Mouse (Mus musculus) thymus, adult 18-20 months (tissue): ENCODE results near the gene Esp1.
"Not testable (repeated sequence)": the region's sequence is repeated elsewhere in the genome, so short reads cannot be mapped to it uniquely, and the experiment has no call there.

Experiments
- DNase-seq, 2 experiments: peaks; one replicate each; pipeline ENCODE4 v3.0.0; 2022; ENCODE audit warnings: mixed read lengths in 2 of 2

The Esp1 gene

GRCm38 (mm10) chr17:40726820-40727219, at the start of gene Esp1:
Gene Esp1, plus strand, starts transcription at chr17:40727120.
- no peak for DNase-seq

- DNase-seq = no peak
Observed at GRCm38 (mm10) chr17:40716273-40716672, 10.6 kb upstream of the Esp1 start.

GRCm38 (mm10) chr17:40717055-40717454, 9.9 kb upstream of the Esp1 start:
- not testable (repeated sequence) for DNase-seq

GRCm38 (mm10) chr17:40731296-40731695, 4.4 kb downstream of the Esp1 start:
- no peak for DNase-seq

- no peak for DNase-seq
Observed at GRCm38 (mm10) chr17:40731724-40732123, 4.8 kb downstream of the Esp1 start.

- no peak for DNase-seq
Observed at GRCm38 (mm10) chr17:40763662-40764061, 36.7 kb downstream of the Esp1 start.

- DNase-seq = no peak
Observed at GRCm38 (mm10) chr17:40767120-40767519, 40.2 kb downstream of the Esp1 start.
